Mouse (Mus musculus): Measurements from ENCODE around the gene Mov10.

DNA sequence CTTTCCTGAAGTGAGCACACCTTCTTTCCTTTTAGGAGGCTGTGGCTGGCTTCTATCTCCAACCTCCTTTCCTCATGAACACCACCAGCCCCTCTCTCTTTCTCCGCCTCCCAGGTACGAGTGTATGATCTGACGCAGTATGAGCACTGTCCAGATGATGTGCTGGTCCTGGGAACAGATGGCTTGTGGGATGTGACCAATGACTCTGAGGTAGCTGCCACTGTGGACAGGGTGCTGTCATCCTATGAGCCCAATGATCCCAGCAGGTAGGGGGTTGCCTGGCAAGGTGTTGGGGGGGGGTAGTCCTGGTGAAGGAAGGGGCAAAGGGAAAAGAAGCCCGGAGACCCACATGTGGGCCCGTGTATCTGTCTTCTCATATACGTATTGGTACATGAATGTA is 33.1 kb downstream of the Mov10 start:
- no peak for TF ChIP-seq POLR2A (IDR thresholded peaks at IDR 0.05; ENCODE audit: control insufficient read depth, extremely low read depth, insufficient read depth, low read length, poor library complexity)
- no peak for TF ChIP-seq CTCF (IDR thresholded peaks at IDR 0.05; ENCODE audit: borderline replicate concordance, control insufficient read depth, extremely low read depth, insufficient read depth, low read length, poor library complexity)
